ENCODE assay signal across 9 mouse cellular contexts in genomic region chr11:78161968-78162367, GRCm38 (mm10). TPM values are rescaled to one million over a fixed set of nuclear protein-coding genes. Genes with fewer than 3 reads are reported as not detected.
DNase-seq lines count a peak whose midpoint lies in the region; ATAC-seq and TF ChIP-seq lines count a peak whose summit lies in the region.
"Had no signal": no experiment of that assay in that cellular context is flagged by ENCODE, and none has a peak within 500 bp of the region (broad histone marks: within the 10 kb centered on the region; RNA-seq: fewer than 3 reads in every experiment).

No protein-coding gene starts in this region.

- peaks cover 62% of the 10 kb centered on the region for H3K4me1 ChIP-seq in forebrain, embryonic 10.5 days
- peaks cover 20% of the 10 kb centered on the region for H3K4me1 ChIP-seq in forebrain, embryonic 11.5 days (replicated peaks; ENCODE audit: control insufficient read depth, insufficient read depth, low read length)
- peaks cover 10% of the 10 kb centered on the region for H3K4me1 ChIP-seq in lung, embryonic 14.5 days (ENCODE audit: insufficient read depth)
- H3K4me1 ChIP-seq in intestine, embryonic 15.5 days (replicated peaks): peaks cover 34% of the 10 kb centered on the region
- peaks cover 68% of the 10 kb centered on the region for H3K4me1 ChIP-seq in neural tube, embryonic 13.5 days (replicated peaks)

- H3K9ac ChIP-seq in forebrain, embryonic 11.5 days (ENCODE audit: low read length): no peak overlapping the region
- H3K9ac ChIP-seq in lung, embryonic 14.5 days: 0 out of 2 replicates have a peak overlapping the region, but pooled peaks have one; percentile 0
- H3K9ac ChIP-seq in intestine, embryonic 15.5 days: 0 out of 2 replicates have a peak overlapping the region, but pooled peaks have one; percentile 11
- peak overlapping the region; percentile 100 for H3K9ac ChIP-seq in neural tube, embryonic 13.5 days

- no peak for ATAC-seq in forebrain, embryonic 11.5 days (replicated peaks; ENCODE audit: low FRiP score)
- no peak for ATAC-seq in lung, embryonic 14.5 days (ENCODE audit: insufficient read depth)
- no peak for ATAC-seq in intestine, embryonic 15.5 days
- no peak for ATAC-seq in neural tube, embryonic 13.5 days (ENCODE audit: low read depth)

- H3K27me3 ChIP-seq in forebrain, embryonic 10.5 days (ENCODE audit: poor library complexity, severe bottlenecking): peaks cover 9% of the 10 kb centered on the region
- 0 out of 2 replicates have a peak, but pooled peaks cover 2% of the 10 kb centered on the region for H3K27me3 ChIP-seq in forebrain, embryonic 11.5 days (ENCODE audit: control insufficient read depth, insufficient read depth, low read length)
- H3K27me3 ChIP-seq in lung, embryonic 14.5 days (ENCODE audit: insufficient read depth, low read length): no peaks in the 10 kb centered on the region
- H3K27me3 ChIP-seq in intestine, embryonic 15.5 days (replicated peaks): no peaks in the 10 kb centered on the region
- no peaks in the 10 kb centered on the region for H3K27me3 ChIP-seq in neural tube, embryonic 13.5 days

- no peaks in the 10 kb centered on the region for H3K9me3 ChIP-seq in forebrain, embryonic 10.5 days
- no peaks in the 10 kb centered on the region for H3K9me3 ChIP-seq in forebrain, embryonic 11.5 days (ENCODE audit: control insufficient read depth, low read length)
- H3K9me3 ChIP-seq in lung, embryonic 14.5 days (ENCODE audit: low read depth, low read length): no peaks in the 10 kb centered on the region
- no peaks in the 10 kb centered on the region for H3K9me3 ChIP-seq in intestine, embryonic 15.5 days
- no peaks in the 10 kb centered on the region for H3K9me3 ChIP-seq in neural tube, embryonic 13.5 days

- H3K36me3 ChIP-seq in forebrain, embryonic 10.5 days (replicated peaks): peaks cover 68% of the 10 kb centered on the region
- peaks cover 21% of the 10 kb centered on the region for H3K36me3 ChIP-seq in forebrain, embryonic 11.5 days (ENCODE audit: control insufficient read depth, insufficient read depth, low read length)
- H3K36me3 ChIP-seq in lung, embryonic 14.5 days (ENCODE audit: insufficient read depth): peaks cover 60% of the 10 kb centered on the region
- peaks cover 41% of the 10 kb centered on the region for H3K36me3 ChIP-seq in intestine, embryonic 15.5 days
- H3K36me3 ChIP-seq in neural tube, embryonic 13.5 days: peaks cover 54% of the 10 kb centered on the region

- no peak for DNase-seq in forebrain, embryonic 10.5 days (ENCODE audit: extremely low spot score, low spot score)
- no peak for DNase-seq in forebrain, embryonic 11.5 days (ENCODE audit: low spot score)
- DNase-seq in lung, embryonic 14.5 days: no peak
- no peak for DNase-seq in lung, postnatal 25 days (ENCODE audit: low spot score)
- no peak for DNase-seq in adrenal gland, postnatal 36 days
- no peak for DNase-seq in adrenal gland, postnatal 25 days

- TF ChIP-seq CTCF in lung, embryonic 14.5 days (IDR thresholded peaks at IDR 0.05; ENCODE audit: low read depth): no peak

- peak overlapping the region; percentile 100 for H3K4me3 ChIP-seq in forebrain, embryonic 10.5 days
- no peak overlapping the region for H3K4me3 ChIP-seq in forebrain, embryonic 11.5 days (ENCODE audit: low read depth, low read length)
- peak overlapping the region; percentile 10; the same call in 1 of the 2 replicates for H3K4me3 ChIP-seq in lung, embryonic 14.5 days (ENCODE audit: low read depth, low read length)
- no peak overlapping the region for H3K4me3 ChIP-seq in intestine, embryonic 15.5 days (replicated peaks)
- peak overlapping the region; percentile 99 for H3K4me3 ChIP-seq in neural tube, embryonic 13.5 days

- peak overlapping the region; percentile 99 for H3K27ac ChIP-seq in forebrain, embryonic 10.5 days
- H3K27ac ChIP-seq in forebrain, embryonic 11.5 days (ENCODE audit: low read depth, low read length): no peak overlapping the region
- 0 out of 2 replicates have a peak overlapping the region, but pooled peaks have one; percentile 27 for H3K27ac ChIP-seq in lung, embryonic 14.5 days (ENCODE audit: low read depth)
- peak overlapping the region; percentile 2; the same call in 1 of the 2 replicates for H3K27ac ChIP-seq in intestine, embryonic 15.5 days
- H3K27ac ChIP-seq in neural tube, embryonic 13.5 days (replicated peaks): peak overlapping the region; percentile 99

- H3K4me2 ChIP-seq in forebrain, embryonic 11.5 days (ENCODE audit: low read depth, low read length, severe bottlenecking): no peak overlapping the region
- H3K4me2 ChIP-seq in lung, embryonic 14.5 days: peak overlapping the region; percentile 90; the same call in 1 of the 2 replicates
- H3K4me2 ChIP-seq in intestine, embryonic 15.5 days (replicated peaks): peak overlapping the region; percentile 95
- H3K4me2 ChIP-seq in neural tube, embryonic 13.5 days: peak overlapping the region; percentile 86

- 72% methylated on average over 4 of the region's 4 CpGs for WGBS in forebrain, embryonic 10.5 days
- 76% methylated on average over 4 of the region's 4 CpGs for WGBS in forebrain, embryonic 11.5 days
- WGBS in lung, embryonic 14.5 days: 49% methylated on average over 4 of the region's 4 CpGs
- 52% methylated on average over 4 of the region's 4 CpGs for WGBS in intestine, embryonic 15.5 days
- 40% methylated on average over 4 of the region's 4 CpGs for WGBS in neural tube, embryonic 13.5 days

RNA-seq across cellular contexts. Expression of gene Traf4, which starts 3.4 kb away (rescaled TPM):
- 97.6 and 104 TPM in 2 replicates for polyA plus RNA-seq in forebrain, embryonic 10.5 days (2016; fragmentation: Nextera tagmentation; extraction: Ambion mirVana)
- polyA plus RNA-seq in forebrain, embryonic 11.5 days (2014; fragmentation: Nextera tagmentation; extraction: Ambion mirVana): 77.7 and 79.6 TPM in 2 replicates
- 73.8 and 75.6 TPM in 2 replicates for polyA plus RNA-seq in lung, embryonic 14.5 days (2014; fragmentation: Nextera tagmentation; extraction: Ambion mirVana)
- polyA plus RNA-seq in intestine, embryonic 15.5 days (2015; fragmentation: Nextera tagmentation; extraction: Ambion mirVana): 74.7 and 77.2 TPM in 2 replicates
- 128 and 131 TPM in 2 replicates for polyA plus RNA-seq in neural tube, embryonic 13.5 days (2015; fragmentation: Nextera tagmentation; extraction: Ambion mirVana)
- 10 to 100 TPM; 24.8 to 38.0 TPM for total RNA-seq in adrenal gland, postnatal 36 days (2021)
- 35.6 and 42.3 TPM in 2 replicates for total RNA-seq in adrenal gland, postnatal 25 days (2021)

RNA-seq across cellular contexts. Expression of gene Nek8, which starts 14.5 kb away (rescaled TPM):
- polyA plus RNA-seq in forebrain, embryonic 10.5 days (2016; fragmentation: Nextera tagmentation; extraction: Ambion mirVana): 10.6 and 11.7 TPM in 2 replicates
- polyA plus RNA-seq in forebrain, embryonic 11.5 days (2014; fragmentation: Nextera tagmentation; extraction: Ambion mirVana): 7.6 and 9.6 TPM in 2 replicates
- polyA plus RNA-seq in lung, embryonic 14.5 days (2014; fragmentation: Nextera tagmentation; extraction: Ambion mirVana): 15.3 and 17.2 TPM in 2 replicates
- 14.4 and 17.1 TPM in 2 replicates for polyA plus RNA-seq in intestine, embryonic 15.5 days (2015; fragmentation: Nextera tagmentation; extraction: Ambion mirVana)
- 8.2 and 8.3 TPM in 2 replicates for polyA plus RNA-seq in neural tube, embryonic 13.5 days (2015; fragmentation: Nextera tagmentation; extraction: Ambion mirVana)
- total RNA-seq in adrenal gland, postnatal 36 days (2021): 10 to 100 TPM; 10.5 to 11.3 TPM
- 15.7 and 17.6 TPM in 2 replicates for total RNA-seq in adrenal gland, postnatal 25 days (2021)

RNA-seq across cellular contexts. Expression of gene Tlcd1, which starts 14.5 kb away (rescaled TPM):
- polyA plus RNA-seq in forebrain, embryonic 10.5 days (2016; fragmentation: Nextera tagmentation; extraction: Ambion mirVana): 10.0 and 11.3 TPM in 2 replicates
- polyA plus RNA-seq in forebrain, embryonic 11.5 days (2014; fragmentation: Nextera tagmentation; extraction: Ambion mirVana): 7.1 and 9.9 TPM in 2 replicates
- polyA plus RNA-seq in lung, embryonic 14.5 days (2014; fragmentation: Nextera tagmentation; extraction: Ambion mirVana): 19.2 and 21.6 TPM in 2 replicates
- 39.1 and 39.8 TPM in 2 replicates for polyA plus RNA-seq in intestine, embryonic 15.5 days (2015; fragmentation: Nextera tagmentation; extraction: Ambion mirVana)
- 10.2 and 11.1 TPM in 2 replicates for polyA plus RNA-seq in neural tube, embryonic 13.5 days (2015; fragmentation: Nextera tagmentation; extraction: Ambion mirVana)
- 10 to 100 TPM; 41.5 to 88.1 TPM for total RNA-seq in adrenal gland, postnatal 36 days (2021)
- total RNA-seq in adrenal gland, postnatal 25 days (2021): 73.0 and 107 TPM in 2 replicates

RNA-seq across cellular contexts. Expression of gene Rpl23a, which starts 21.4 kb away (rescaled TPM):
- polyA plus RNA-seq in forebrain, embryonic 10.5 days (2016; fragmentation: Nextera tagmentation; extraction: Ambion mirVana): 1,073 and 1,096 TPM in 2 replicates
- 1,094 and 1,161 TPM in 2 replicates for polyA plus RNA-seq in forebrain, embryonic 11.5 days (2014; fragmentation: Nextera tagmentation; extraction: Ambion mirVana)
- polyA plus RNA-seq in lung, embryonic 14.5 days (2014; fragmentation: Nextera tagmentation; extraction: Ambion mirVana): 1,638 and 1,710 TPM in 2 replicates
- polyA plus RNA-seq in intestine, embryonic 15.5 days (2015; fragmentation: Nextera tagmentation; extraction: Ambion mirVana): 1,310 and 1,463 TPM in 2 replicates
- polyA plus RNA-seq in neural tube, embryonic 13.5 days (2015; fragmentation: Nextera tagmentation; extraction: Ambion mirVana): 930 and 991 TPM in 2 replicates
- 1,000 to 10,000 TPM; 1,640 to 1,911 TPM for total RNA-seq in adrenal gland, postnatal 36 days (2021)
- total RNA-seq in adrenal gland, postnatal 25 days (2021): 1,910 and 2,113 TPM in 2 replicates

RNA-seq across cellular contexts. Expression of gene Rab34, which starts 26.3 kb away (rescaled TPM):
- 70.7 and 73.3 TPM in 2 replicates for polyA plus RNA-seq in forebrain, embryonic 10.5 days (2016; fragmentation: Nextera tagmentation; extraction: Ambion mirVana)
- polyA plus RNA-seq in forebrain, embryonic 11.5 days (2014; fragmentation: Nextera tagmentation; extraction: Ambion mirVana): 54.7 and 58.8 TPM in 2 replicates
- 140 TPM in 2 replicates for polyA plus RNA-seq in lung, embryonic 14.5 days (2014; fragmentation: Nextera tagmentation; extraction: Ambion mirVana)
- 87.9 and 91.4 TPM in 2 replicates for polyA plus RNA-seq in intestine, embryonic 15.5 days (2015; fragmentation: Nextera tagmentation; extraction: Ambion mirVana)
- polyA plus RNA-seq in neural tube, embryonic 13.5 days (2015; fragmentation: Nextera tagmentation; extraction: Ambion mirVana): 58.8 and 60.3 TPM in 2 replicates
- 10 to 100 TPM; 85.9 to 89.9 TPM for total RNA-seq in adrenal gland, postnatal 36 days (2021)
- 90.8 and 97.4 TPM in 2 replicates for total RNA-seq in adrenal gland, postnatal 25 days (2021)
- total RNA-seq: megakaryocyte, adult 5-6 weeks had no signal

Comparison
In these comparisons a context has a peak if more than half of its experiments do, and no peak if none do; other contexts are left out.
1. H3K4me3 ChIP-seq: peak in forebrain, embryonic 10.5 days (single experiment), lung, embryonic 14.5 days (single experiment) and neural tube, embryonic 13.5 days (single experiment); none in forebrain, embryonic 11.5 days (single experiment) and intestine, embryonic 15.5 days (single experiment).